Mouse (Mus musculus) kidney, adult 8-10 months (tissue): ENCODE data around the gene Taf6.
A peak's percentile ranks its signal among the peaks of the same experiment; 100 is the strongest.

Source experiments
- DNase-seq, 2 experiments: peaks; one replicate each; pipeline ENCODE4 v3.0.0; 2022

The Taf6 gene

GRCm38 (mm10) chr5:138170936-138171561, 16.2 kb downstream of the Taf6 start:
- DNase-seq, result peak; percentile 97 to 98

DNA sequence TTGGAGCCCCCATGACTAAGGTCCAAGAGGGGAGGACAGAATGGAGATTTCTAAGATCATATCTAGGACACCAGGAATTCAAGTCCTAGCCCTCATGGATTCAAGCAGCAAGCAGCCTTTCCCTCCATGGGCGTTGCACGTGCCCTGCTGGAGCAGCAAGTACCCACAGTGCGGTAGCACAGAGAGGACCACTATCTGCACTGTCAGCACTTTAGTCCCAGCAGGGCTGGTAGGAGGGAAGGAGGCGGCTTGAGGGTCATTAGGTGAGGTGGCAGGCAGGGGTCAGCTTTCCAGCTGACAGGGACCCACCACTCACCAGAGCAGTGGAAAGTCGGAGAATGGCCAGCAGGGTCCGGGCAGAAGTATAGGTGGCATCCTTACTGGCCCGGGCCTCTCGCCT, 21.7 kb downstream of the Taf6 start:
- no peak for DNase-seq

DNA sequence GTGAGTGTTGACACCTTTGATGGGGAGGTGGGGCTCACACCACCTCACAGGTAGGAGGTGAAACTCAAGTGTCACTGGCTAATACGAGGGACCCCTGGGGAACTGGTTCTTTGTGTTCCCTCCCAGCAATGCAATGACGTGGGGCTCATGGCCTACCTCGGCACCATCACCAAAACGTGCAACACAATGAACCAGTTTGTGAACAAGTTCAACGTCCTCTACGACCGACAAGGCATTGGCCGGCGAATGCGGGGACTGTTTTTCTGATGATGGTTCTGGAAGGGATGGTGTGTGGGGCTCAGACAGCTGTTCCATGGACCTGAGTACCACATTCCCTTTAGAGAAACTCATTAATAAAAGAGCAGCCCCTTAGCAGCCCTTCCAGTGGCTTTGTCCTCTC, 23.6 kb downstream of the Taf6 start:
- DNase-seq, result no peak

DNA sequence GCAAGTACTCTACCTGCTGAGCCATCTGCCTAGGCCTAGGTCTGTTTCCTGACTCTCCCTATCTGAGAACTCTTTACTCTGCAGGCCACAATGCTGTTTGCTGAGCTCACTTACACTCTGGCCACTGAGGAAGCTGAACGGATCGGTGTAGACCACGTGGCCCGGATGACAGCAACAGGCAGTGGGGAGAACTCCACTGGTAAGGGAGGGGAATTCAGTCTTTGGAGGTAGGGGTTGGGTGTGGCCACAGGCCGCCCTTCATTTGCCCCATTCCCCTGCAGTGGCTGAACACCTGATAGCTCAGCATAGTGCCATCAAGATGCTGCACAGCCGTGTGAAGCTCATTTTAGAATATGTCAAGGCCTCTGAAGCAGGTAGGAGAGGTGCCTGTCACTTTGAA, 24.2 kb downstream of the Taf6 start:
- no peak for DNase-seq

DNA sequence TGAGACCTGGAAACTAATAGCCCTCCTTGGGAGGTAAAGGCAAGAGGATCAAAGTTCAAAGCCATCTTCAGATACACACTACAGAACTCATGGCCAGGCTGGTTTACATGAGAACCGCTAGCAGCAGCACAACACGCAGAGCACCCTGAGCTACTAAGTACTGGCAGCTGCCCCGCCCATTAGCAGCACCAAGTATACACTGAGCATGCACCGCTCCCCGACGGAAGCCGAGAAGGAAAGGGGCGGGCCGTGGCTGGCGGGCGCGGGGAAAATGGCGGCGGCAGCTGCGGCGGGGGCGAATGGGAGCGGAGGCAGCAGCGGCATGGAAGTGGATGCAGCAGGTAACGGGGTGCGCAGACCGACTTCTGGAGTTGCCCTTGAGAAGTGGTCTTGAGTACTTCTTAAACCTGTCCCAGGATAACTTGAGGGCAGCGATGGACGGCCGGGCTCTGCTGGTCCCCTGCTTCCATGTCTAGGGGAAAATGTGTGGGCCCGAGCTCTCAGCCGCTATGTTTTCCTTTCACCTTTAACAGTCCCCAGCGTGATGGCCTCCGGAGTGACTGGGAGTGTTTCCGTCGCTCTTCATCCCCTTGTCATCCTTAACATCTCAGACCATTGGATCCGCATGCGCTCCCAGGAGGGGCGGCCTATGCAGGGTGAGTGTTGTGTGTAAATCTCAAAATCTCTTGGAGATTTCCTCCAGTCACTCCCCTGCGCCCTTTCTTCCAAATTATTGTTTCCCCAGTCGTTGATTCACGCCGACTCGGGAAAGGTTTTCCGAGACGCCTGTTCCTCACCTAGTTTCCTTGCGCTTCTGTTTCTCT, 26.2 kb downstream of the Taf6 start, which contains the start of gene Cops6:
Gene Cops6 (plus strand): TSS at position 230 of the 824 bp plus-strand sequence.
- peak; percentile 91 to 93 for DNase-seq

- DNase-seq, result no peak
These were observed 27.0 kb downstream of the Taf6 start for GRCm38 (mm10) chr5:138160224-138160762.

DNA sequence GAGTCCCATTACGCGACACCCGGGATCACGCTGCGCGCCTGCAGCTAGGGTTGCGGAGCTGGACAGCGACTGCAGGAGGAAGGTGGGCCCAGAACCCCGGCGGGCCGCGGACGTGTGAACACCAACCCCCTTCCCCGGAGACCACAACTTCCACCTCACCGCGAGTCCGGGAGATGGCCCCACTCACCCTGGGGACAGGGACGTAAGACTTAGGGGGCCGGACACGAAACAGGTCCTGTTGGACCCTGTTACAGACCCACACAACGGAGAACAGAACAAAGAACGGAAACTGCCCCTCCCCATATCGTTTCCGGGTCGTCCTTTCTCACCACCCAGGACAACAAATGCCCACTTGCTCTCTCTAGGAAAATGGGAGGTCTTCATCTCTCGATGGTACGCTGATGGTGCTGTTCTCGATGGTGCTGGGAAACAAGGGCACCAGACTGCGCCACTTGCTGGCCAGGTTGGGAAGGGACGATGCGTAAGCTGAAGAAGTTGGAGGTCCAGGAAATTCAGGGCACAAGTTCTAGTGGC, 31.7 kb downstream of the Taf6 start, which contains the start of gene Zfp113:
Gene Zfp113 (minus strand): TSS at position 302 of the 534 bp plus-strand sequence.
- DNase-seq, result peak; percentile 93 to 96

DNA sequence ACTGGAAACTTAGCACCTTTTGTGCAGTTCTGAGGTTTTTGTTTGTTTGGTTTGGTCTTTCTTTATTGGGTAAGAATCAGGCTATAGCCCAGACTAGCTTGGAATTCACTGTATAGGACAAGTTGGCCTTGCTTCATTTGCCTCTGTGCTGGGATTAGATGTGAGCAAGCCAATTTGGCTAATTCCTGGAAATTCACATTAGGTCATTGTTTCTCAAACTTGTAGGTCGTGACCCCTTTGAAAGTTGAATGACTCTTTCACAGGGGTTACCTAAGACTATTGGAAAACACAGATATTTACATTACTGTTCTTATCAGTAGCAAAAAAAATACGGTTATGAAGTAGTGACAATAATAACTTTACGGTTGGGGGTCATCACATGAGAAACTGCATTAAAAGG, 32.9 kb downstream of the Taf6 start:
- no peak for DNase-seq

DNA sequence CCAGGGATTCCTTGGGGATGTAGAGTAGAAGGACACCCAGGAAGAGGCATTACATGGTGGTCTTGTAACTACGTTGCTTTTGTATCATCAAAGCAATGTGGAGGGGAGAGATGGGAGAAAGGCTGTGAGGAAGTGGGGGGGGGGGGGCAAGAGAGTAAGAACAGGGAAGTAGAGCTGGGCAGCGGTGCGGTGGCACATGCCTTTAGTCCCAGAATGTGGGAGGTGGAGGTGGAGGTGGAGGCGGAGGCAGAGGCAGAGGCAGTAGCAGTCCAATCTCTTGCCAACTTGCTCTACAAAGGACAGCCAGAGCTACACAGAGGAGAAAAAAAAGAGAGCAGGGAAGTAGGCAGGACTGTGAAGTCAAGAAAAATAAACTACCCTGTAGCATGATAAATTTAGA, 48.7 kb downstream of the Taf6 start:
- DNase-seq, result no peak

- DNase-seq, result peak; percentile 45 to 50
These were observed 49.2 kb downstream of the Taf6 start for GRCm38 (mm10) chr5:138137935-138138549.

DNA sequence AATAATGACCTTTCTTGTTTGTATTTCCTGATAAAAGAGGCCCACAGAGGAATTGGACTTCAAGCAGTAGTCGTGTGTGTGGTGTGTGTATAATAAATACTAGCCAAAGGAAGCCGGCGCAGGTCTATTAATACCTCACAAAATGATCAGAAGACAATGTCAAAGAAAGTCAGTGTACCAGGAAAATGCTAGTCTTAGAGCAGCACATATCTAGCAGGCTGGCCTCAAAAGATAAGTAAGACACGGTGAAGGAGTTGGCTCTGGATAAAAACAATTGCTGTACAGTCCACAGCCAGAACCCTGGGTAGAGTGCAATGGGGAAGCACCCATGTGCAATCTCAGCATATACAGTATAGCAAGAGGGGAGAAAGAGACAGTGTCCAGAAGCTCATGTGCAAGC, 50.0 kb downstream of the Taf6 start:
- no peak for DNase-seq

DNA sequence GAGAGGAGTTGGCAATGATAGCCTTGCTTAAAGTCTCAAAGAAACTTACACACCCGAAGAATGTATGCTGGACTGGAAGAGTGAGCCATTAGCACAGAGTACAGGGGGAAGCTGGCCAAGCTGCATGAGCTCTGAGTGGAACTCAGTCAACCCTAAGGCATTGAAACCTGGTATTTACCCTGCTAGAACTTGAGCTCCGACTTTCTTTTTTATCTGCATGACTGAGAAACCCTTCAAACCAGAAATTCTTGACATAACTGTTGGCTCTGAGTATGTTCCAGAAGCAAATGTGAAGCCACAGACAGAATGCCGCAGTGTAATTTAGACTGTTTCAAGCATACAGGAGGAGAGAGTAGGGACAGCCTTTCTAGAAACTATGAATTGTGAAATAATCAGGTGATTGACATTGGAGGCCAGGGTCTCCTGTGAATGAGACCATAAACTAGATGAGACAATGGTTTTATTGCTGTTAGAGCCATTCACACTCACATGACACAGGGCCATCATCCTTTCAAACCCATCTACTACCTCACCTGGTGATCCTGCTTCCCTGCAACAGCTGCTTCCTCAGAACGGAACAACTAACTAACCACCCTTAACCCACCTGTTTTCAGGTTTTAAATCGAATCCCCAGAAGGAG, 54.7 kb downstream of the Taf6 start:
- DNase-seq, result peak; percentile 56 to 69
